Comparison of ENCODE assay signal across 8 mouse cellular contexts in genomic region chr11:88614527-88615305, GRCm38 (mm10).
DNase-seq lines count a peak whose midpoint lies in the region; ATAC-seq lines count a peak whose summit lies in the region.

No protein-coding gene starts in this region.

- H3K4me2 ChIP-seq in heart, embryonic 14.5 days (ENCODE audit: low read length): no peak overlapping the region

- no peak overlapping the region for H3K4me3 ChIP-seq in heart, embryonic 14.5 days (ENCODE audit: control insufficient read depth in 1 of 2, insufficient read depth in 1 of 2, low read depth in 1 of 2, low read length in 2 of 2)

- H3K9me3 ChIP-seq in heart, embryonic 14.5 days (ENCODE audit: control insufficient read depth, low read length): no peaks in the 10 kb centered on the region

- peak overlapping the region; percentile 50; the same call in 1 of the 2 replicates for H3K9ac ChIP-seq in heart, embryonic 14.5 days (ENCODE audit: low read length)

- DNase-seq in heart, postnatal 25 days (ENCODE audit: low spot score): no peak
- peak; percentile 42 for DNase-seq in urinary bladder, postnatal 14 days (ENCODE audit: low spot score)
- no peak for DNase-seq in urinary bladder, postnatal 36 days (ENCODE audit: low spot score in 2 of 2)
- peak; percentile 60 for DNase-seq in kidney, postnatal 14 days
- DNase-seq in cerebellum, postnatal 25 days: no peak
- no peak for DNase-seq in right cerebral cortex, postnatal 25 days
- DNase-seq in spleen, adult 18-20 months: no peak

- H3K4me1 ChIP-seq in heart, embryonic 14.5 days (ENCODE audit: control insufficient read depth in 2 of 2, insufficient read depth in 2 of 2, low read length in 2 of 2): peaks cover 25 to 64% of the 10 kb centered on the region in 2 experiments

- no peak for ATAC-seq in heart, embryonic 14.5 days (ENCODE audit: insufficient number of reproducible peaks, insufficient read depth, low FRiP score, low read depth)

- H3K27ac ChIP-seq in heart, embryonic 14.5 days (replicated peaks in 1 of 2; ENCODE audit: control insufficient read depth in 1 of 2, insufficient read depth in 1 of 2, low read depth in 2 of 2, low read length in 2 of 2): peak overlapping the region in 1 of 2 experiments; percentile 46; a peak in 2 of 4 replicates

- H3K27me3 ChIP-seq in heart, embryonic 14.5 days (ENCODE audit: control insufficient read depth, insufficient read depth, low read length): no peaks in the 10 kb centered on the region

- intact Hi-C loops in heart, postnatal 25 days (cut with DNase I): no loop called here

- 60% methylated on average over 11 of the region's 11 CpGs for WGBS in heart, embryonic 14.5 days

- H3K36me3 ChIP-seq in heart, embryonic 14.5 days (ENCODE audit: control insufficient read depth, insufficient read depth, low read length): peaks cover 6% of the 10 kb centered on the region; the same call in 1 of the 2 replicates

Comparison
In these comparisons a context has a peak if more than half of its experiments do, and no peak if none do; other contexts are left out.
1. DNase-seq: peak in urinary bladder, postnatal 14 days (single experiment) and kidney, postnatal 14 days (single experiment); none in heart, postnatal 25 days (single experiment), urinary bladder, postnatal 36 days (0 of 2), cerebellum, postnatal 25 days (0 of 2), right cerebral cortex, postnatal 25 days (single experiment) and spleen, adult 18-20 months (0 of 2).